Mouse (Mus musculus): ENCODE results near the gene Pdcl. TPM values are rescaled to one million over a fixed set of nuclear protein-coding genes. Genes with fewer than 3 reads are reported as not detected.

Pdcl gene
- total RNA-seq (2014; rRNA removed) (19.9 and 27.1 TPM in 2 replicates), polyA plus RNA-seq (2012; rRNA removed) (7.0 and 7.8 TPM in 2 replicates)

DNA sequence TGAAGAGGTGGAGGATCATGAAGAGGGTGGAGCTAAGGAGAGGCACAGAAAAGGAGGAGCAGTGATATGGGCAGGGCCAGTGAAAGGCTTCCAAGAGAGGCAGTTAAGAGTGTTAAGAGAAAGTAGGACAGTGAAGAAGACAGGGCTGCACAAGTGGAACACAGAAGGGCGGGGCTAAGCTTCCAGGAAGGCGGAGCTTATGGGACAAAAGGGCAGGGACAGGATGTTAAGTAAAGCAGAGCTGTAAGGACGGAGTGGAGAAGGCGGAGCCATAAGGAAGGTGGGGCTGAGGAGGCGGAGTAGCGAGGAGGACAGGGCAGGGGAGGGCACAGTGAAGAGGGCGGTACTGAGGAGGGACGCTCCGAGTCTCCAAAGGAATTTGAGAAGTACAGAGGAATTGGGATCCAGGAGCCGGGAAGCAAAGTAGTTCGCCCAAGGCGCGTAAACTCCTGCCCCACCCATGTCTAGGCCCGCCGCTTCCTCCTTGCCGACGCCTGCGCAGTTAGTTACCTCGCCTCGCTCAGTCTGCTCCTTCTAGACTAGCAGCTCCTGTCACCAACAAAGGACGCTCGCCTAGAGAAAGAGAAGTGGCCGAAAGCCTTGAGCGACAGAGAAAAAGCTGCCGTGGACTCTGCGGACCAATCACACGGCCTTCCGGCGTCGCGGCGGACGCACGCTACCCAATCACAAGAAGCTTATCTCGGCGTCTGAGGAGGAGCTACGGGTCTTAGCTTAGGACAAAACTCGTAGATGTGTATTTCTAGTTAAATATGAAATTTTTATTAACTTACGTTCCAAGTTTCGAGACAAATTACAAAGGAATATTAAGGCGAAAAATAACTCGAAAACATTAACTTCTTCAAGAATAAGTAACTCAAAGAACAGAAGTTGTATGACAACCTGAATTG lies at the start of gene Pdcl:
Pdcl (minus strand) TSS at position 700 of the 908 bp plus-strand sequence.
- peak within 1 kb of the TSS; percentile 91 for H3K9ac ChIP-seq (ENCODE audit: low read depth, low read length)
- TF ChIP-seq POLR2A (IDR thresholded peaks at IDR 0.05; ENCODE audit: extremely low read depth, insufficient read depth, low read length) = peak; percentile 66
- no peak for TF ChIP-seq CTCF (IDR thresholded peaks at IDR 0.05; ENCODE audit: low read depth, low read length)
- H3K4me3 ChIP-seq (ENCODE audit: insufficient read depth, low read depth, low read length) = peak within 1 kb of the TSS; percentile 80
- peak within 1 kb of the TSS; percentile 89 for H3K27ac ChIP-seq (replicated peaks; ENCODE audit: insufficient read depth, low read depth, low read length)
- no peaks in the 10 kb centered on the region for H3K79me2 ChIP-seq (ENCODE audit: control insufficient read depth, insufficient read depth, low read length)
- no peaks in the 10 kb centered on the region for H3K27me3 ChIP-seq (ENCODE audit: control insufficient read depth, insufficient read depth, low read length)
- DNase-seq (ENCODE audit: extremely low read depth, low read depth, low spot score) = peak; percentile 98
- H3K36me3 ChIP-seq (ENCODE audit: control insufficient read depth, insufficient read depth, low read length) = peaks cover 17% of the 10 kb centered on the region
- peaks cover 1% of the 10 kb centered on the region; the same call in 1 of the 2 replicates for H3K4me1 ChIP-seq (ENCODE audit: control insufficient read depth, insufficient read depth, low read length)
- under 1% methylated on average over 42 of the region's 42 CpGs for WGBS

- 44% methylated on average over 1 of the region's 1 CpGs for WGBS
- Histone ChIP-seq H3K9ac (ENCODE audit: low read depth, low read length) (no peak overlapping the region), H3K4me1 (ENCODE audit: control insufficient read depth, insufficient read depth, low read length) (no peaks in the 10 kb centered on the region), H3K36me3 (ENCODE audit: control insufficient read depth, insufficient read depth, low read length) (peaks cover 28% of the 10 kb centered on the region), H3K27ac (replicated peaks; ENCODE audit: insufficient read depth, low read depth, low read length) (no peak overlapping the region), H3K79me2 (ENCODE audit: control insufficient read depth, insufficient read depth, low read length) (no peaks in the 10 kb centered on the region), H3K4me3 (ENCODE audit: insufficient read depth, low read depth, low read length) (no peak overlapping the region), H3K27me3 (ENCODE audit: control insufficient read depth, insufficient read depth, low read length) (no peaks in the 10 kb centered on the region)
- no peak for TF ChIP-seq CTCF (IDR thresholded peaks at IDR 0.05; ENCODE audit: low read depth, low read length)
- no peak for TF ChIP-seq POLR2A (IDR thresholded peaks at IDR 0.05; ENCODE audit: extremely low read depth, insufficient read depth, low read length)
- DNase-seq (ENCODE audit: extremely low read depth, low read depth, low spot score) = no peak
These were observed 36.4 kb upstream of the Pdcl start for GRCm38 (mm10) chr2:37395539-37395938.

DNA sequence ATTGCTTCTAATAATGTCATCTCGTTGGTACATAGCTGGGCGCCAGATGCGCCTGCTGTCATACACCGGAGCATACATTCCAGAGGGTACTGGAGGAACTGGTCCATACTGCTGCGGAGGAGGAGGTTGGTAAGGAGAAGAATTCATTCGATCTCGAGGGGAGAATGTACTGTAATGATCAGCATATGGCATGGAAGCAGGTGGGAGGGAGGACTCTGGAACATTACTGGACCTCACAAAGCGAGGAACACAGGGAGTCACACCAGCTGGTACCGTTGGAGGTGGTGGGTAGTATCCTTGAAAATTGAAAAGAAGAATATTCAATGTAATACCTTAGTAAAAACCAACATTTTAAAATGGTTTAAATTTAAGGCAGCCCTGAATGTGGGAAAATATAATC lies 23.8 kb upstream of the Pdcl start:
- Histone ChIP-seq H3K4me3 (ENCODE audit: insufficient read depth, low read depth, low read length) (no peak overlapping the region), H3K4me1 (ENCODE audit: control insufficient read depth, insufficient read depth, low read length) (no peaks in the 10 kb centered on the region), H3K79me2 (ENCODE audit: control insufficient read depth, insufficient read depth, low read length) (no peaks in the 10 kb centered on the region), H3K36me3 (ENCODE audit: control insufficient read depth, insufficient read depth, low read length) (peaks cover 24% of the 10 kb centered on the region), H3K27ac (replicated peaks; ENCODE audit: insufficient read depth, low read depth, low read length) (no peak overlapping the region), H3K9ac (ENCODE audit: low read depth, low read length) (no peak overlapping the region), H3K27me3 (ENCODE audit: control insufficient read depth, insufficient read depth, low read length) (no peaks in the 10 kb centered on the region)
- WGBS = 96% methylated on average over 9 of the region's 9 CpGs
- no peak for DNase-seq (ENCODE audit: extremely low read depth, low read depth, low spot score)
- TF ChIP-seq POLR2A (IDR thresholded peaks at IDR 0.05; ENCODE audit: extremely low read depth, insufficient read depth, low read length) (no peak), CTCF (IDR thresholded peaks at IDR 0.05; ENCODE audit: low read depth, low read length) (no peak)

DNA sequence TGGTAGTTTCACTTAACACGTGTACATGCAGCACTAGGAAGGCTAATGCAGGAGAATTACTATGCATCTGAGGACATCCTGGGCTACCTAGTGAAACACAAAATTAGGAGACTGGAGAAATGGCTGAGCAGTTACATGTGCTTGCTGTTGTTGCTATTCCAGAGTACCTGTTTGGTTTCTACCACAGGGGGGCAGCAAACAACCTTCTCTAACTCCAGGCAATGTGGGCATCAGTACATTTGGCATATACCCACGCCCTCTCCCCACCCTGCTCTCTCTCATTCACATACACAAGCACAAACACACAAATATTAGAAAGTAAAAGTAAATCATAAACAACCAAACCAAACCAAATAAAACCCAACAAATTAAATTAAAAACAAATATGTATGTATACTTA lies 21.1 kb upstream of the Pdcl start:
- TF ChIP-seq POLR2A (IDR thresholded peaks at IDR 0.05; ENCODE audit: extremely low read depth, insufficient read depth, low read length) (no peak), CTCF (IDR thresholded peaks at IDR 0.05; ENCODE audit: low read depth, low read length) (peak; percentile 57)
- peaks cover 35% of the 10 kb centered on the region for H3K36me3 ChIP-seq (ENCODE audit: control insufficient read depth, insufficient read depth, low read length)
- DNase-seq (ENCODE audit: extremely low read depth, low read depth, low spot score) = peak; percentile 31
- no peaks in the 10 kb centered on the region for H3K4me1 ChIP-seq (ENCODE audit: control insufficient read depth, insufficient read depth, low read length)
- H3K27ac ChIP-seq (replicated peaks; ENCODE audit: insufficient read depth, low read depth, low read length) = no peak overlapping the region
- no peaks in the 10 kb centered on the region for H3K79me2 ChIP-seq (ENCODE audit: control insufficient read depth, insufficient read depth, low read length)
- no peaks in the 10 kb centered on the region for H3K27me3 ChIP-seq (ENCODE audit: control insufficient read depth, insufficient read depth, low read length)
- H3K4me3 ChIP-seq (ENCODE audit: insufficient read depth, low read depth, low read length) = no peak overlapping the region
- whole genome bisulfite sequencing = 70% methylated on average over 2 of the region's 2 CpGs
- H3K9ac ChIP-seq (ENCODE audit: low read depth, low read length) = no peak overlapping the region

DNA sequence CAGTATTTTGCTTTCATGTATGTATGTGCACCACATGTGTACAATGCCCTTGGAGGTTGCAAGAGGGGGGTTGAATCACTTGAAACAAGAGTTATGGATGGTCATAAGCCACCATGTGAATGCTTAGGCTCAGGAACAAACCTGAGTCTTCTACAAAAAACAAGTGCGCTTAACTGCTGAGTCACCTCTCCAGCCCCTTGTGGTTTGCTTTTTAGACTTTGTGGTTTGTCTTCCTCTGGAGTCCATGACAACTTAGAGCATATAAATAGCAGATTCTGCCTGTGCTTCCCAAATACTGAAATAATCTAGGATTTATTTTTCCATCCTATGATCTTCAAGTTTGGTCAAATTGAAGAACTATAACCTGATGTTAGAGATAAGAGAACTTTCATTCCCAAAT lies 16.9 kb upstream of the Pdcl start:
- H3K4me3 ChIP-seq (ENCODE audit: insufficient read depth, low read depth, low read length) = no peak overlapping the region
- H3K27me3 ChIP-seq (ENCODE audit: control insufficient read depth, insufficient read depth, low read length) = no peaks in the 10 kb centered on the region
- TF ChIP-seq POLR2A (IDR thresholded peaks at IDR 0.05; ENCODE audit: extremely low read depth, insufficient read depth, low read length) (no peak), CTCF (IDR thresholded peaks at IDR 0.05; ENCODE audit: low read depth, low read length) (no peak)
- H3K27ac ChIP-seq (replicated peaks; ENCODE audit: insufficient read depth, low read depth, low read length) = no peak overlapping the region
- no peaks in the 10 kb centered on the region for H3K79me2 ChIP-seq (ENCODE audit: control insufficient read depth, insufficient read depth, low read length)
- DNase-seq (ENCODE audit: extremely low read depth, low read depth, low spot score) = no peak
- H3K9ac ChIP-seq (ENCODE audit: low read depth, low read length) = no peak overlapping the region
- H3K36me3 ChIP-seq (ENCODE audit: control insufficient read depth, insufficient read depth, low read length) = peaks cover 27% of the 10 kb centered on the region
- no peaks in the 10 kb centered on the region for H3K4me1 ChIP-seq (ENCODE audit: control insufficient read depth, insufficient read depth, low read length)
- WGBS = 97% methylated on average over 1 of the region's 1 CpGs

GRCm38 (mm10) chr2:37370651-37371050 lies 11.5 kb upstream of the Pdcl start:
- H3K9ac ChIP-seq (ENCODE audit: low read depth, low read length) = no peak overlapping the region
- WGBS = 93% methylated on average over 2 of the region's 2 CpGs
- H3K36me3 ChIP-seq (ENCODE audit: control insufficient read depth, insufficient read depth, low read length) = peaks cover 9% of the 10 kb centered on the region
- DNase-seq (ENCODE audit: extremely low read depth, low read depth, low spot score) = no peak
- TF ChIP-seq POLR2A (IDR thresholded peaks at IDR 0.05; ENCODE audit: extremely low read depth, insufficient read depth, low read length) = no peak
- TF ChIP-seq CTCF (IDR thresholded peaks at IDR 0.05; ENCODE audit: low read depth, low read length) = no peak
- H3K27ac ChIP-seq (replicated peaks; ENCODE audit: insufficient read depth, low read depth, low read length) = no peak overlapping the region
- no peak overlapping the region for H3K4me3 ChIP-seq (ENCODE audit: insufficient read depth, low read depth, low read length)
- H3K79me2 ChIP-seq (ENCODE audit: control insufficient read depth, insufficient read depth, low read length) = no peaks in the 10 kb centered on the region
- no peaks in the 10 kb centered on the region for H3K27me3 ChIP-seq (ENCODE audit: control insufficient read depth, insufficient read depth, low read length)
- H3K4me1 ChIP-seq (ENCODE audit: control insufficient read depth, insufficient read depth, low read length) = no peaks in the 10 kb centered on the region

Measured in liver, adult 2 months (tissue).